Mouse (Mus musculus): ENCODE data around the gene Zscan4-ps1. TPM values are rescaled to one million over a fixed set of nuclear protein-coding genes. Genes with fewer than 3 reads are reported as not detected.
"Not testable (repeated sequence)": the region's sequence is repeated elsewhere in the genome, so short reads cannot be mapped to it uniquely, and the experiment has no call there.

Gene Zscan4-ps1
- polyA plus RNA-seq (2015; fragmentation: Nextera tagmentation; extraction: Ambion mirVana), result not detected in 2 replicates

DNA sequence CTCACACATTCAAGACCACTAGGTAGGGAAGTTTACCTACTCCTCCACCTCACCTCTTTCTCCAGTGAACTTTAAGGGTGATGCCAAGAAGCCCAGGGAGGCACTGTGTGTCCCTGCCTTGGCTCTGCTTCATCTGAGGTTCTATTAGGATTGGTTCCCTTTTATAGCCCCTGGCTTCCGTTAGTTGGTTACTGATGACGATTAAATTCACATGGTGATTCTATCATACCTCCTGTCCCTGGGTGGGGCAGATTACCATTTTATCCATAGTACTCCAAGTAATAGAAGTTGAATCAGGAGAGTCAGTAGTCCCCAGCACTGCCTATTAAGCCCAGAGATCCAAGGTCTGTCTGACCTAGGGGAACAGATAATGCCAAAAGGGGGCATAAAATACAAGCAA lies at the start of gene Zscan4-ps1:
TSS of gene Zscan4-ps1 (minus strand) at position 101 of the 400 bp plus-strand sequence.
- not testable (repeated sequence) for H3K4me3 ChIP-seq; ATAC-seq (ENCODE audit: insufficient number of reproducible peaks, low FRiP score, low TSS enrichment, low read depth); H3K4me2 ChIP-seq; H3K27me3 ChIP-seq; H3K36me3 ChIP-seq; H3K27ac ChIP-seq; H3K9ac ChIP-seq; H3K4me1 ChIP-seq; H3K9me3 ChIP-seq
- WGBS, result 90% methylated on average over 2 of the region's 2 CpGs

Other genes with a start within 250 kb of the Zscan4-ps1 start
- not detected in 2 replicates for gene Zscan4b, start 164.6 kb downstream of the Zscan4-ps1 start, polyA plus RNA-seq (2015; fragmentation: Nextera tagmentation; extraction: Ambion mirVana)
- gene Zscan4c, start 63.9 kb downstream of the Zscan4-ps1 start, polyA plus RNA-seq (2015; fragmentation: Nextera tagmentation; extraction: Ambion mirVana), result not detected in 2 replicates
- gene Zscan4d, start 96.5 kb upstream of the Zscan4-ps1 start, polyA plus RNA-seq (2015; fragmentation: Nextera tagmentation; extraction: Ambion mirVana), result not detected in 2 replicates
- not detected in 2 replicates for gene Zscan4e, start 241.0 kb upstream of the Zscan4-ps1 start, polyA plus RNA-seq (2015; fragmentation: Nextera tagmentation; extraction: Ambion mirVana)

Measured in limb, embryonic 15.5 days (tissue).